Mouse (Mus musculus) hindbrain, embryonic 12.5 days (tissue): ENCODE data around the gene Mgme1. TPM values are rescaled to one million over a fixed set of nuclear protein-coding genes. Genes with fewer than 3 reads are reported as not detected.
A peak's percentile ranks its signal among the peaks of the same experiment; 100 is the strongest.

Source experiments
- ATAC-seq: fragments of 200-750 bp; cut with Nextera tagmentation; 2 replicates; pipeline ENCODE4 v1.8.0; 2017; ENCODE audit warnings: moderate TSS enrichment; ENCODE audit not compliant: low FRiP score
- H3K27ac ChIP-seq: fragments of 300-500 bp; sonication (generic); 2 replicates; pipeline ENCODE4 v1.5.1; 2016; ENCODE audit warnings: mild to moderate bottlenecking
- H3K27me3 ChIP-seq: fragments of 300-500 bp; sonication (generic); 2 replicates; pipeline ENCODE4 v1.6.1; 2016; ENCODE audit warnings: mild to moderate bottlenecking
- H3K36me3 ChIP-seq: fragments of 300-500 bp; sonication (generic); 2 replicates; pipeline ENCODE4 v1.6.1; 2016; ENCODE audit warnings: mild to moderate bottlenecking
- H3K4me1 ChIP-seq: fragments of 300-500 bp; sonication (generic); 2 replicates; pipeline ENCODE4 v1.6.1; 2016
- H3K4me2 ChIP-seq: fragments of 300-500 bp; sonication (generic); replicated peaks from 2 replicates; pipeline ENCODE4 v1.6.1; 2016; ENCODE audit warnings: mild to moderate bottlenecking
- H3K4me3 ChIP-seq: fragments of 300-500 bp; sonication (generic); 2 replicates; pipeline ENCODE4 v1.5.1; 2016; ENCODE audit warnings: mild to moderate bottlenecking
- H3K9ac ChIP-seq: fragments of 300-500 bp; sonication (generic); 2 replicates; pipeline ENCODE4 v1.6.1; 2016; ENCODE audit warnings: mild to moderate bottlenecking, moderate library complexity
- H3K9me3 ChIP-seq: fragments of 300-500 bp; sonication (generic); replicated peaks from 2 replicates; pipeline ENCODE4 v1.6.1; 2016; ENCODE audit warnings: mild to moderate bottlenecking
- WGBS: fragments of 180-500 bp; shearing (Covaris S2); methylation state at CpG from one replicate; pipeline ENCODE4 v1.1.7; 2016; 5-methylcytosine and 5-hydroxymethylcytosine counted together
- polyA plus RNA-seq: library from polyadenylated mRNA; unstranded; fragments of >200 nt; fragmentation: Nextera tagmentation; extraction: Ambion mirVana; gene quantifications from 2 replicates; pipeline ENCODE4 v1.2.1, GENCODE M21; 2016

The Mgme1 gene
- polyA plus RNA-seq, 1 experiment from 2014 or later: 16.2 TPM

GRCm38 (mm10) chr2:144291600-144292305 is 21.3 kb downstream of the Mgme1 start:
- no peaks in the 10 kb centered on the region for H3K4me1 ChIP-seq
- no peaks in the 10 kb centered on the region for H3K27me3 ChIP-seq
- no peaks in the 10 kb centered on the region for H3K36me3 ChIP-seq
- no peak overlapping the region for H3K4me3 ChIP-seq
- H3K9me3 ChIP-seq: no peaks in the 10 kb centered on the region
- H3K27ac ChIP-seq: no peak overlapping the region
- no peak overlapping the region for H3K4me2 ChIP-seq
- no peak overlapping the region for H3K9ac ChIP-seq
- WGBS: 85% methylated on average over 11 of the region's 11 CpGs
- no peak for ATAC-seq

GRCm38 (mm10) chr2:144295145-144295735 is 24.8 kb downstream of the Mgme1 start:
- no peak overlapping the region for H3K4me2 ChIP-seq
- no peak for ATAC-seq
- no peaks in the 10 kb centered on the region for H3K27me3 ChIP-seq

GRCm38 (mm10) chr2:144299749-144300669 is 29.5 kb downstream of the Mgme1 start:
- no peaks in the 10 kb centered on the region for H3K4me1 ChIP-seq
- WGBS: 81% methylated on average over 9 of the region's 9 CpGs
- no peak overlapping the region for H3K4me3 ChIP-seq
- no peaks in the 10 kb centered on the region for H3K9me3 ChIP-seq
- H3K4me2 ChIP-seq: no peak overlapping the region
- H3K36me3 ChIP-seq: no peaks in the 10 kb centered on the region
- H3K27ac ChIP-seq: no peak overlapping the region
- ATAC-seq: no peak
- H3K9ac ChIP-seq: no peak overlapping the region
- no peaks in the 10 kb centered on the region for H3K27me3 ChIP-seq

More at GRCm38 (mm10) chr2:144295145-144295735, 24.8 kb downstream of the Mgme1 start:
- Histone ChIP-seq H3K27ac (no peak overlapping the region), H3K9ac (no peak overlapping the region), H3K36me3 (no peaks in the 10 kb centered on the region), H3K4me1 (no peaks in the 10 kb centered on the region), H3K9me3 (no peaks in the 10 kb centered on the region), H3K4me3 (no peak overlapping the region)
- 73% methylated on average over 9 of the region's 9 CpGs for WGBS

GRCm38 (mm10) chr2:144301101-144301500 is 30.6 kb downstream of the Mgme1 start:
- H3K4me3 ChIP-seq: no peak overlapping the region
- no peak for ATAC-seq
- no peaks in the 10 kb centered on the region for H3K9me3 ChIP-seq
- H3K9ac ChIP-seq: no peak overlapping the region
- 97% methylated on average over 11 of the region's 11 CpGs for WGBS
- H3K36me3 ChIP-seq: no peaks in the 10 kb centered on the region
- no peak overlapping the region for H3K27ac ChIP-seq
- no peaks in the 10 kb centered on the region for H3K27me3 ChIP-seq
- no peaks in the 10 kb centered on the region for H3K4me1 ChIP-seq
- H3K4me2 ChIP-seq: no peak overlapping the region

- Histone ChIP-seq H3K9me3 (no peaks in the 10 kb centered on the region), H3K36me3 (no peaks in the 10 kb centered on the region), H3K4me3 (no peak overlapping the region), H3K27me3 (no peaks in the 10 kb centered on the region), H3K9ac (no peak overlapping the region), H3K27ac (no peak overlapping the region), H3K4me2 (no peak overlapping the region), H3K4me1 (0 out of 2 replicates have a peak, but pooled peaks cover 5% of the 10 kb centered on the region)
- WGBS: 71% methylated on average over 18 of the region's 18 CpGs
- no peak for ATAC-seq
These were observed 35.3 kb downstream of the Mgme1 start for GRCm38 (mm10) chr2:144305721-144306294.

GRCm38 (mm10) chr2:144308561-144308960 is 38.1 kb downstream of the Mgme1 start:
- Histone ChIP-seq H3K27me3 (no peaks in the 10 kb centered on the region), H3K4me2 (no peak overlapping the region), H3K36me3 (no peaks in the 10 kb centered on the region), H3K27ac (no peak overlapping the region), H3K4me3 (no peak overlapping the region), H3K9me3 (no peaks in the 10 kb centered on the region), H3K9ac (no peak overlapping the region), H3K4me1 (0 out of 2 replicates have a peak, but pooled peaks cover 5% of the 10 kb centered on the region)
- WGBS: 65% methylated on average over 8 of the region's 8 CpGs
- ATAC-seq: no peak

- Histone ChIP-seq H3K4me2 (no peak overlapping the region), H3K36me3 (no peaks in the 10 kb centered on the region), H3K27ac (no peak overlapping the region), H3K4me1 (0 out of 2 replicates have a peak, but pooled peaks cover 5% of the 10 kb centered on the region), H3K9ac (no peak overlapping the region), H3K4me3 (no peak overlapping the region), H3K9me3 (no peaks in the 10 kb centered on the region), H3K27me3 (no peaks in the 10 kb centered on the region)
- no peak for ATAC-seq
- 30% methylated on average over 5 of the region's 5 CpGs for WGBS
These were observed 39.8 kb downstream of the Mgme1 start for GRCm38 (mm10) chr2:144310273-144310672.

GRCm38 (mm10) chr2:144311372-144311771 is 40.9 kb downstream of the Mgme1 start:
- Histone ChIP-seq H3K9me3 (no peaks in the 10 kb centered on the region), H3K4me2 (no peak overlapping the region), H3K36me3 (no peaks in the 10 kb centered on the region), H3K9ac (no peak overlapping the region), H3K4me3 (no peak overlapping the region), H3K4me1 (0 out of 2 replicates have a peak, but pooled peaks cover 5% of the 10 kb centered on the region), H3K27ac (no peak overlapping the region), H3K27me3 (no peaks in the 10 kb centered on the region)
- ATAC-seq: no peak
- WGBS: 81% methylated on average over 2 of the region's 2 CpGs

- Histone ChIP-seq H3K27ac (no peak overlapping the region), H3K9me3 (no peaks in the 10 kb centered on the region), H3K36me3 (no peaks in the 10 kb centered on the region), H3K27me3 (peaks cover 25% of the 10 kb centered on the region), H3K9ac (no peak overlapping the region), H3K4me1 (no peaks in the 10 kb centered on the region), H3K4me2 (no peak overlapping the region), H3K4me3 (no peak overlapping the region)
- no peak for ATAC-seq
- 80% methylated on average over 3 of the region's 3 CpGs for WGBS
These were observed 53.8 kb downstream of the Mgme1 start for GRCm38 (mm10) chr2:144324218-144324617.

GRCm38 (mm10) chr2:144329451-144329850 is 59.0 kb downstream of the Mgme1 start:
- no peak for ATAC-seq
- Histone ChIP-seq H3K9me3 (no peaks in the 10 kb centered on the region), H3K27me3 (peaks cover 76% of the 10 kb centered on the region), H3K4me3 (0 out of 2 replicates have a peak overlapping the region, but pooled peaks have one; percentile 3), H3K36me3 (no peaks in the 10 kb centered on the region), H3K4me2 (peak overlapping the region; percentile 19; the same call in 1 of the 2 replicates), H3K4me1 (peaks cover 36% of the 10 kb centered on the region), H3K9ac (no peak overlapping the region), H3K27ac (no peak overlapping the region)
- under 1% methylated on average over 10 of the region's 10 CpGs for WGBS

GRCm38 (mm10) chr2:144329937-144330336 is 59.5 kb downstream of the Mgme1 start:
- Histone ChIP-seq H3K27ac (no peak overlapping the region), H3K9ac (0 out of 2 replicates have a peak overlapping the region, but pooled peaks have one; percentile 61), H3K9me3 (no peaks in the 10 kb centered on the region), H3K4me3 (0 out of 2 replicates have a peak overlapping the region, but pooled peaks have one; percentile 49), H3K4me2 (peak overlapping the region; percentile 91), H3K36me3 (no peaks in the 10 kb centered on the region), H3K4me1 (peaks cover 36% of the 10 kb centered on the region), H3K27me3 (peaks cover 81% of the 10 kb centered on the region)
- WGBS: 3% methylated on average over 10 of the region's 10 CpGs
- ATAC-seq: no peak
